ENCODE assay signal across 8 mouse cellular contexts in genomic region chr12:40471649-40472399, GRCm38 (mm10). TPM values are rescaled to one million over a fixed set of nuclear protein-coding genes. Genes with fewer than 3 reads are reported as not detected.
DNase-seq lines count a peak whose midpoint lies in the region; ATAC-seq and TF ChIP-seq lines count a peak whose summit lies in the region.

No protein-coding gene starts in this region.

- TF ChIP-seq CTCF in lung, adult 2 months (IDR thresholded peaks at IDR 0.05; ENCODE audit: insufficient read depth, low read length), result no peak

- H3K9ac ChIP-seq in limb, embryonic 12.5 days (replicated peaks), result no peak overlapping the region
- H3K9ac ChIP-seq in stomach, embryonic 14.5 days (replicated peaks; ENCODE audit: low read depth, low read length), result no peak overlapping the region

- peaks cover 10% of the 10 kb centered on the region for H3K4me1 ChIP-seq in lung, adult 2 months (ENCODE audit: control insufficient read depth, insufficient read depth, low read length)
- H3K4me1 ChIP-seq in limb, embryonic 12.5 days (replicated peaks), result peaks cover 38% of the 10 kb centered on the region
- peaks cover 10% of the 10 kb centered on the region; the same call in 1 of the 2 replicates for H3K4me1 ChIP-seq in stomach, embryonic 14.5 days (ENCODE audit: control insufficient read depth, insufficient read depth, low read length)

- 22% methylated on average over 11 of the region's 11 CpGs for WGBS in lung, adult 2 months
- 27% methylated on average over 11 of the region's 11 CpGs for WGBS in limb, embryonic 12.5 days
- WGBS in stomach, embryonic 14.5 days, result 29% methylated on average over 11 of the region's 11 CpGs

- peak overlapping the region; percentile 20; the same call in 1 of the 2 replicates for H3K27ac ChIP-seq in limb, embryonic 12.5 days
- H3K27ac ChIP-seq in stomach, embryonic 14.5 days (ENCODE audit: low read length), result no peak overlapping the region

- H3K9me3 ChIP-seq in limb, embryonic 12.5 days, result no peaks in the 10 kb centered on the region
- H3K9me3 ChIP-seq in stomach, embryonic 14.5 days (ENCODE audit: control insufficient read depth, low read depth, low read length), result no peaks in the 10 kb centered on the region

- H3K4me3 ChIP-seq in lung, adult 2 months (replicated peaks; ENCODE audit: extremely low read depth, low read depth, low read length), result peak overlapping the region; percentile 24
- peak overlapping the region; percentile 17; the same call in 1 of the 2 replicates for H3K4me3 ChIP-seq in limb, embryonic 12.5 days (replicated peaks)
- no peak overlapping the region for H3K4me3 ChIP-seq in stomach, embryonic 14.5 days (ENCODE audit: low read depth, low read length)

- H3K4me2 ChIP-seq in limb, embryonic 12.5 days, result peak overlapping the region; percentile 46
- peak overlapping the region; percentile 26 for H3K4me2 ChIP-seq in stomach, embryonic 14.5 days (replicated peaks; ENCODE audit: low read depth, low read length)

- 0 out of 2 replicates have a peak, but pooled peaks cover 4% of the 10 kb centered on the region for H3K27me3 ChIP-seq in limb, embryonic 12.5 days
- no peaks in the 10 kb centered on the region for H3K27me3 ChIP-seq in stomach, embryonic 14.5 days (ENCODE audit: control insufficient read depth, insufficient read depth, low read length)

- H3K36me3 ChIP-seq in limb, embryonic 12.5 days, result no peaks in the 10 kb centered on the region
- no peaks in the 10 kb centered on the region for H3K36me3 ChIP-seq in stomach, embryonic 14.5 days (ENCODE audit: control insufficient read depth, insufficient read depth, low read length)

- no peak for TF ChIP-seq POLR2A in lung, adult 2 months (IDR thresholded peaks at IDR 0.05; ENCODE audit: borderline replicate concordance, extremely low read depth, low read depth, low read length)

- ATAC-seq in limb, embryonic 12.5 days (ENCODE audit: insufficient number of reproducible peaks, insufficient read depth, low FRiP score, low TSS enrichment, low read depth), result no peak
- no peak for ATAC-seq in stomach, embryonic 14.5 days (ENCODE audit: insufficient number of reproducible peaks, insufficient read depth, low FRiP score, low read depth)
- no peak for ATAC-seq in megakaryocyte progenitor cell, adult 5-6 weeks (replicated peaks; ENCODE audit: poor library complexity)

- DNase-seq in embryo, embryonic 11 days, result peak; percentile 51
- DNase-seq in embryo, embryonic 9.5 days (ENCODE audit: extremely low spot score), result no peak
- no peak for DNase-seq in lung, adult 2 months
- no peak for DNase-seq in lung, postnatal 14 days
- DNase-seq in cerebellum, postnatal 25 days, result no peak

RNA-seq across cellular contexts. Expression of gene Dock4, which starts 26.1 kb away (rescaled TPM):
- polyA plus RNA-seq in lung, adult 2 months (2012; rRNA removed), result 19.7 and 21.9 TPM in 2 replicates
- 22.0 and 24.9 TPM in 2 replicates for polyA plus RNA-seq in limb, embryonic 12.5 days (2016; fragmentation: Nextera tagmentation; extraction: Ambion mirVana)
- polyA plus RNA-seq in stomach, embryonic 14.5 days (2014; fragmentation: Nextera tagmentation; extraction: Ambion mirVana), result 11.9 and 13.9 TPM in 2 replicates
- total RNA-seq in megakaryocyte progenitor cell, adult 5-6 weeks (2015), result 0.64 and 0.90 TPM in 2 replicates
- 0.57 and 1.5 TPM in 2 replicates for total RNA-seq in megakaryocyte progenitor cell, adult 5-6 weeks (2017)

RNA-seq across cellular contexts. Expression of gene Zfp277, which starts 26.1 kb away (rescaled TPM):
- 3.5 and 6.1 TPM in 2 replicates for polyA plus RNA-seq in lung, adult 2 months (2012; rRNA removed)
- 34.9 and 37.0 TPM in 2 replicates for polyA plus RNA-seq in limb, embryonic 12.5 days (2016; fragmentation: Nextera tagmentation; extraction: Ambion mirVana)
- polyA plus RNA-seq in stomach, embryonic 14.5 days (2014; fragmentation: Nextera tagmentation; extraction: Ambion mirVana), result 38.9 and 41.7 TPM in 2 replicates
- 34.5 and 38.7 TPM in 2 replicates for total RNA-seq in megakaryocyte progenitor cell, adult 5-6 weeks (2015)
- total RNA-seq in megakaryocyte progenitor cell, adult 5-6 weeks (2017), result 30.4 and 34.7 TPM in 2 replicates
